Mouse (Mus musculus): ENCODE measurements around the gene Tnpo1.
A peak's percentile ranks its signal among the peaks of the same experiment; 100 is the strongest.
"Not testable (repeated sequence)": the region's sequence is repeated elsewhere in the genome, so short reads cannot be mapped to it uniquely, and the experiment has no call there.

Gene Tnpo1

GRCm38 (mm10) chr13:98890137-98890870 is 35.9 kb downstream of the Tnpo1 start:
- DNase-seq (ENCODE audit: low spot score): no peak

GRCm38 (mm10) chr13:98889211-98889610 is 37.0 kb downstream of the Tnpo1 start:
- DNase-seq (ENCODE audit: low spot score): no peak

DNA sequence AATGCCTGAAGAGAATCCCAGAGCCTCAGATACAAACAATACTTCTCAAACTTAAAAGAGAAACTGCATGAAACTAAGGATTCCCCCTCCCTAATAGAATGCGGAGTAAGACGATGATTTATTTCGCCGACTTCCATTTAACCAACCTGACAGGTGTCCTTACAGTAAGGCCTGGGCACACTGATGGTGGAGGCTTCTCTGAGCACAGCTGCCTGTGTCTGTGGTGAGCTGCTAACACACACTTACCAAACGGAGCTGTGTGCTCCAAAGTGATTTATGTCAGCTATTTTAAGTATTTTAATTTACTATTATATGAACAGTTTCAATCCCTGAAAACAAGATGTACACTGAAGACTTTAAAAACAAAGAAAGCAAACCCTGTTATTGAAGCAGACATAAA is 42.4 kb downstream of the Tnpo1 start:
- no peak for DNase-seq (ENCODE audit: low spot score)

GRCm38 (mm10) chr13:98881991-98882390 is 44.2 kb downstream of the Tnpo1 start:
- no peak for DNase-seq (ENCODE audit: low spot score)

DNA sequence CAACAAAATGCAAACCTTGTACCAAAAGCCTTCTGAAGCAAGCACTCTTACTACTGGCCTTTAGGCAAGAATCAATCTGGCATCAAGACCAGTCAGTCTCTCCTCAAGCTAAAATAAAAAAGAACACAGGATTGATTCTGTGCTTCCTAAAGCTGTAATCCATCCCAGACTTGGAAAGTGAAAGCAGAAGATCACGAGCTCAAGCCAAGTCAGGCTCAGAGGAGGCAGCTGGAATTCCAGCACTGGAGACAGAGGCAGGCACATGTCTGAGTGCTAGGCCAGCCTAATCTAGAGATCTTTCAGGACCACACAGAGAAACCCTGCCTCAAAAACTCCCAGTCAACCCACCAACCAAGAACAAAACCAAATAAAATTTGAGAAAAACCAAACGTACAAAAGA is 45.8 kb downstream of the Tnpo1 start:
- DNase-seq (ENCODE audit: low spot score): no peak

GRCm38 (mm10) chr13:98879422-98879821 is 46.8 kb downstream of the Tnpo1 start:
- DNase-seq (ENCODE audit: low spot score): no peak

DNA sequence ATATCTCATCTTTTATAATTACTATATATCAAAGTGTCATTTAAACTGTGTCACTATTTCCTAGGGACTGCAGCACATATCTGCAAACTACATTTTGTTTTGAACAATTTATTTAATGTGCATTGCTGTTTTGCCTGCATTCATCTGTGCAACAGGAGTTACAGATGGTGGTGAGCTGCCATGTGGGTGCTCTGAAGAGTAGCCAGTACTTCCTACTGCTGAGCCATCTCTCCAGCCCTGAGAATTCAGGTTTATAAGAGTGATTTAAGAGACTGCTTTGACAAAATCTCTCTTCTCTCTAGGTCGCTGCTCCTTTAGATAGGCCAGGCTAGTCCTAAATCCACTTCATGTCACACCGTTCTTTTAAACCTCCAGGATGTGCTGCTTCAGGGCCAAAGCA is 49.0 kb downstream of the Tnpo1 start:
- DNase-seq (ENCODE audit: low spot score): no peak

- no peak for DNase-seq (ENCODE audit: low spot score)
These were observed 51.5 kb downstream of the Tnpo1 start for GRCm38 (mm10) chr13:98874727-98875126.

DNA sequence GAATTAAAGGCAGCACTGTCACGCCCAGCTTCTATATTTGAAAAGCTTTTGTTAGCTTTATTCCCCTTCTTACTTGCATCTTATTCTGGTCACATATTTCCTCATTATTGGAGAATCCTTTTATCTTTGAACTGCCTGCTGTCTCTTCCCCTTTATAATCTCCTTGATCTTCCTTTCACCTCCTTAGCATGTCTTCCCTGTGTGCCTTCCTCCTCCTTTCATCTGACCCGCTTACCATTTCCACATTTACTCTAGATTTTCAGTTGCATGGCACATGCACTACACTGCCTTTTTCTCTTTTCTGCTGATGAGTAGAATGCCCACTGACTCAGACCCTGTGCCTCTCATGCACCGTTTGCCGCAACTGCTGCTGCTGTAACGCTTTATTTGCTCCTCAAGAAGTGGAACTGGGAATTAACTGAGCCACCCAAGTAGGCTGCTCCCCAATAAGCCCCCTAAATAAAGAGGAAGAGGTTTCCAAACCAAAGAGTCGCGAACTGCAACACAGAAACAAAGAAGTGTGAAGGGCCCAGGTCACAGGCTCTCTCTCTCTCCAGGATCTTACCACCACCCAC is 53.8 kb downstream of the Tnpo1 start:
- no peak for DNase-seq (ENCODE audit: low spot score)

DNA sequence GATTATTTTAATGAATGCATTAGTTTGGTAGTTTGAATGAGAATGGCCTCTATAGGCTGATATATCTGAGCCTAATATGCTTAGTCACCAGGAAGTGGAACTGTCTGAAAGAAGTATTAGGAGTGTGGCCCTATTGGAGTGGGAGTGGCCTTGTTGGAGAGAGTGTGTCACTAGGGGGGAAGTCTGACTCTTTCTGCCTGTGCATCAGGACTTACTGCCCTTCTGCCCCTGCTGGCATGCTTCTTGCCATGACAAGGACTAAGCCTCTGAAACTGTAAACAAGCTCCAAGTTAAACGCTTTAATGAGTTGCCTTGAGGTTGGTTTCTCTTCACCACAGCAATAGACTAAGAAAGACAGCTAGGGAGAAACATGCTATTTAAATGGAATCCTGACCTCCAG is 54.9 kb downstream of the Tnpo1 start:
- DNase-seq (ENCODE audit: low spot score): no peak

- no peak for DNase-seq (ENCODE audit: low spot score)
These were observed 57.8 kb downstream of the Tnpo1 start for GRCm38 (mm10) chr13:98868236-98868923.

DNA sequence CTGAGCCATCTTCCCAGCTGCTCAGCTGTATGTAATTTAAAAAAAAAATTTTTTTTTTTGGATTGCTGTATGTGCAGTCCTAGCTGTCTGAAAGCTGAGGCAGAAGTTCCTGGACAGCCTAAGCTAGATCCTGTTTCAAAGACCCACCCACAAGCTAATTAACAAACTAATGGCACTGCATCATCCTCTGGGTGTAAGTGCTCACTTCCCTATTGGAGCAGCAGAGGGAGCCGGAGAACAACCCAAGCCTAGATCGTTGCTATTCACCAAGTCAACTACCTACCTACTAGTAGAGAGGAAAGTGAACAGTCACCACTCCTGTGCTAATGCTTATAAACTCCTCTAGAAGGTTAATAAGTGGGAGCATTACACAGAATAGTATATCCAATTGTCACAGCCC is 58.4 kb downstream of the Tnpo1 start:
- peak; percentile 67 for DNase-seq (ENCODE audit: low spot score)

- no peak for DNase-seq (ENCODE audit: low spot score)
These were observed 70.9 kb downstream of the Tnpo1 start for GRCm38 (mm10) chr13:98855291-98855690.

- no peak for DNase-seq (ENCODE audit: low spot score)
These were observed 80.4 kb downstream of the Tnpo1 start for GRCm38 (mm10) chr13:98845794-98846193.

DNA sequence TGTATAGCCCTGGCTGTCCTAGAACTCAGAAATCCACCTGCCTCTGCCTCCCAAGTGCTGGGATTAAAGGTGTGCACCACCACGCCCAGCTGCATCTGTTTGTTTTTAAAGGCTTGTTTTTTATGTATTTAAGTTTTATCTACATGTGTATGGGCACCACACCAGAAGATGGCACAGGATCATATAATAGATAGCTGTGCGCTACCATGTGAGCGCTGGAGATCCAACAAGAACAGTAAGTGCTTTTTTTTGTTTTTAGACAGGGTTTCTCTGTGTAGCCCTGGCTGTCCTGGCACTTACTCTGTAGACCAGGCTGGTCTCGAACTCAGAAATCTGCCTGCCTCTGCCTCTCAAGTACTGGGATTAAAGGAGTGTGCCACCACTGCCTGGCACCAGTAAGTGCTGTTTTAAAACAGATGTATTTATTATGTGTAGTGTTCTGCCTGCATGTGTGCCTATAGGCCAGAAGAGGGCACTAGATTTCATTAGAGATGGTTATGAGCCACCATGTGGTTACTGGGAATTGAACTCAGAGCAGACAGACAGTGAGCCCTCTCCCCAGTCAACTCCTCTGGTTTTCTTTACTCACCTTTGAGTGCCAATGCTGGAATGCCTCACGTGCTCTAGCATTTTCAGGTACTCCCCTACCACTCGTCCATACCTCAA is 89.6 kb downstream of the Tnpo1 start:
- no peak for DNase-seq (ENCODE audit: low spot score)

DNA sequence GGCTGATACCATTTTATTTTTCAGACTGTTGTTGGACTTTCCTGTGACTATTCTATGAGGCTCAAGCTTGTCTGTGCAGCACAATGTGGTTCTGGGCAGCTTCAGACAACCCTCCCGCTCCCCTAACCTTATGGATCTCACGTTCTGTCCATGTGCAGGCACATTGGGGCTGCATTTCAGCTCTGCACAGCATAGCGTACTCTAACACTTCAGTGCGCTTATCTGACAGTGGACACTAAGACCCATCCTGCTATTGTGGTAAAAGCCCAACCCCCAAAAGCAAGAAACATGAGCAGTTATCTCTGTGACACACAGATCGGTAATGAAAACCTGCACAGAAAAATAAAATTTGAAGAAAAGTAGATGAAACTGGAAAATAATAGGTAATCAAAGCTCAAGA is 90.4 kb downstream of the Tnpo1 start:
- DNase-seq (ENCODE audit: low spot score): no peak

- no peak for DNase-seq (ENCODE audit: low spot score)
These were observed 91.5 kb downstream of the Tnpo1 start for GRCm38 (mm10) chr13:98834723-98835122.

DNA sequence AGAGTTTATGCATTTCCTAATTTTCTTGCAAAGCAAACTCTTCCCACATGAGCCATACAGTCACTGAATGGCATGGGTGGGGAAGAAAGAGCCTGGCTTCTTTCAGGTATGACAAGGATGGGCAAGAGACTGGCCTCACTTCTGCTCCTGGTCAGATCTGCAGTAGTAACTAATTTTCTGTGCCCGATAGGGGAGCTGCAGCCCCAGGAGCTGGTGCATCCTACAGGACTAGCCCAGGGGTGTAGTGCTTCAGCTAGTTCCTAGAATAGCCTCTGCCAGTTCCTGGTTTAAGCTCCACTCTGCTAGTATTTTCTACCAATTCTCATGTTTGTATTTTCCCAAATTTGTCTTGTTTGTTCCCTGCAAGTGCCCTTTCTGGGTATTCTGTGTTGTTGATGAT is 92.0 kb downstream of the Tnpo1 start:
- DNase-seq (ENCODE audit: low spot score): no peak

GRCm38 (mm10) chr13:98832451-98833450 is 93.4 kb downstream of the Tnpo1 start:
- DNase-seq (ENCODE audit: low spot score): no peak

- not testable (repeated sequence) for DNase-seq (ENCODE audit: low spot score)
These were observed 97.2 kb downstream of the Tnpo1 start for GRCm38 (mm10) chr13:98829026-98829425.

GRCm38 (mm10) chr13:98825574-98825973 is 100.6 kb downstream of the Tnpo1 start:
- no peak for DNase-seq (ENCODE audit: low spot score)

- DNase-seq (ENCODE audit: low spot score): no peak
These were observed 107.1 kb downstream of the Tnpo1 start for GRCm38 (mm10) chr13:98819094-98819493.
